Mouse (Mus musculus) CD4-positive, CD25-positive, alpha-beta regulatory T cell, adult 4 months (primary cell): ENCODE measurements around the gene Gm525. TPM values are rescaled to one million over a fixed set of nuclear protein-coding genes. Genes with fewer than 3 reads are reported as not detected.

Experiments
- ATAC-seq: one replicate; pipeline ENCODE4 v1.8.0; 2017
- polyA plus RNA-seq, 2 experiments: library from polyadenylated mRNA; unstranded; fragments of 100-300 nt; shearing (Covaris generic); gene quantifications; one replicate each; pipeline ENCODE4 v1.2.1; 2017

Gm525 gene
- polyA plus RNA-seq, 2 experiments from 2014 or later: not detected

- ATAC-seq: no peak
Measured at GRCm38 (mm10) chr11:89098083-89098835, 24.6 kb downstream of the Gm525 start.

DNA sequence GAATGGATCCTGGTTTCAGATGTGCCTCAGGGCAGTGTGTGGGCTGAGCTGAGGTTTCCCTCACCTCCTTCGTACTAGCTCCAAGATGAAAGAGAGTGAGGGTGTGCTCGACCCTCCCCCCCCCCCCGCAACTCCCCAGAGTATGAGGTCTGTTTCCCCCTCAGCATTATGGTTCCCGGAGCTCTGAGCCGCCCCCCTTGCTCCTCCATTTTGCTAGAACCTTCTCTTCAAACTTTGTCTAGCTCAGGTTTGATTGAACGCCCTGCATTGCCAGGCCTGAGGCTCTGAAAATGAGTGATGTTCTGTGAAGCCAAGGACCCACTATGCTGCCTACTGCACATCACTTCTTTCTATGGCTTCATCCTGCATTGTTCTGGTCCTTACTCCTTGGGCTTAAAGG lies 25.3 kb downstream of the Gm525 start:
- ATAC-seq: no peak

GRCm38 (mm10) chr11:89100403-89100802 lies 26.8 kb downstream of the Gm525 start:
- ATAC-seq: peak; percentile 94

DNA sequence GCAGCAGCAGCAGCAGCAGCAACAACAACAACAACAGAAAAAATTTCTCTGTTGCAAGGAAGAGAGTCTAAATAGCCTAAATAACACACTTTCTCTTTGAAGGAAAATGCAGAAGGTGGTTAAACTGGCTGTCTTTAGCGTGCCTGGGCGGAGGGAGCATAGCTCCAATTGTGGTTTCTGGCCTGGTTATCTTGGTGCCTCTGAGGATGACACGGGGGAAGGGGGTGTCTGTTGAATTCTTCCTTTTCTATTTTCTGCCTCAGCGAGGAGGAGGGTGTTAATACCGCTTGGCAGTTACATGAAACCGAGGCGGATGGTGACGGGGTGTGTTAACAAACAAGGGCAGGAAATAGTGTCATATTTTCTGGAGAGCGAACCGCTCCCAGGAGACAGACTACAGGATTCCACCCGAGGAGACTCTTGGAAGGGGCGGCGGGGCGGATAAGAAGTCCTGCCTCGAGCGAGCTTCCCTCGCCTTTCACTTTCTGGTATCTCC lies 27.2 kb downstream of the Gm525 start:
- ATAC-seq: peak; percentile 53

DNA sequence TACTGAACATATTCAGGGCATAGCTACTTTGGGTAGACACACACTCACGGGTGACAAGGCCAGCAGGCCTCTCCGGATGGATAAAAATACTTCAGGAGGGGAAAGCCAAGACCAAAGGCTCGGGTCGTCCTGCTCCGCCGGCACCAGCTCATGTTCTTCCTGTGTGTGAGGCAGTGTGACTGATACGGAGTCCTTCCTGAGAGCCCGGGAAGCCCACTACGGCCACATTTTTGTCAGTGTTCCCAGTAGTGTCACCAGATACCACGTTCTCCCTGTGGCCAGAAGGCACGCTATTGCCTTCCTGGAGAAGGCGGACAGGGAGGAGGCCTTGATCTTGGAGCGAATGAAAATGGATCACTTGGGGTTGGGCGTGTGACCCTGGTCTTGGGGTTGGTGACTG lies 29.5 kb downstream of the Gm525 start:
- ATAC-seq: no peak

DNA sequence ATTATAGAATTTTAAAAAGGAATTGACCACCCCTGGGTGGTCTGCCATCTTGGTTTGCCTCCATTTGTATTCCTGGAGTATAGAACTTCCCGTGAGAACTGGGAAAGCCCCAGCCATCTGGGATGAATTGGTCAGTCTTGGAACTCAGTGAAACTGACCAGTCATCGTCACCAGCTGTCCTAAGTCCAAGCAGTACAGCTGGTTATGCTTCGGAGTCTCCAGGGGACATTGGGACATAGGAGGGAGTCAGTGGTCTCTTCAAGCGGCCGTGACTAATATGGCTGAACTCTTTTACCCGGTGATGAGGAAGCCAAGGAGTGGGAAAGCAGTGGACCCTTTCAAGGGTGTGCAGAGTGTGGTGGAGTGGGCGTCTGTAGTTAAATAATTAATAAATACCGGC lies 31.6 kb downstream of the Gm525 start:
- ATAC-seq: no peak

GRCm38 (mm10) chr11:89105823-89106222 lies 32.2 kb downstream of the Gm525 start:
- ATAC-seq: no peak

DNA sequence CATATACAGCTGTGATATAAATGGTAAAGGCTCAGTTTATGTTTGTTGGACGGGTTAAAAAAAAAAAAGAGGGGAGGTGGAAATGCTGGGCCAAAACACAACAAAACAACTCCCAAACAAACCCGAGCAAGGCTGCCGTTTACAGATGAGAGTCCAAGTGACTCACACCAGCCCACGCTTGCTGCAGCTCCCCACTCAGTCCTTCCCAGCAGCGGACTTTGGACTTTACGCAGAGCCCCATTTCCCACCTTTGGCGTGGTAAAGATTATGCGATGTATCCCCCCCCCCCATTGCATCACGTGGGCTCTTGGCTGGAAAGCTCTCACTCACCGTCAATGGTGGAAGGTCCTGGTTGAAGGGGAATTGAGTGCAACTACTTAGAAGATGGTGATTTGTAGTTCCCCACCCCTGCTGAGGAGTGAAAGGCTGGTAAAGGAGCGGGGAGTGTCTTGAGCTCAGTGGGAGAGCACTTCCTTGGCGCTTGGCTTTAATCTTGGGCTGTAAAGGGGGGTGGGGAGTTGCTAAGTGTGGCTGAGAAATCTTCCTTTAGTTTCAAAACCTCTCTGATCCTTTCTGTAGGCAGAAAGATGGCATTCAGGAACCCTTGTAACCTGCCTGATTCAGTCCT lies 33.7 kb downstream of the Gm525 start:
- ATAC-seq: no peak

- no peak for ATAC-seq
Measured at GRCm38 (mm10) chr11:89124411-89124810, 50.8 kb downstream of the Gm525 start.

DNA sequence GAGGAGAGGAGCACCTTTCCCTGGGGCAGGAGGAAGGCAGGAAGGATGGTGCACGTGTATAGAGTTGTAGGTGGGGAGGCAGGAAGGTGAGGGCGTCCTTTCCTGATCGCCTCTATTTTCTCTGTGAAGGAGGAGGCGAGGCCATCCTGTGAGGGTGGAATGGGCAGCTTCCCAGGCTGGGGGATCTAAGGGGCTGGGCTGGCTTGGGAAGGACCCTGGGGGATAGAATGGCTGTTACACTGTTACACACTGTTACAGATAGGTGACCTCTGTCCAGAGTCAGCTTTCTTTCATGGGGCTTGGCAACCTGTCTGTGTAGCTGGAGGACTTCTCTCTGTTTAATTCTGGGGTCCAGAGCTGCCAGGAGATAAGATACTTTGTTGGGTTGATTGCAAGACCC lies 57.2 kb downstream of the Gm525 start:
- no peak for ATAC-seq

DNA sequence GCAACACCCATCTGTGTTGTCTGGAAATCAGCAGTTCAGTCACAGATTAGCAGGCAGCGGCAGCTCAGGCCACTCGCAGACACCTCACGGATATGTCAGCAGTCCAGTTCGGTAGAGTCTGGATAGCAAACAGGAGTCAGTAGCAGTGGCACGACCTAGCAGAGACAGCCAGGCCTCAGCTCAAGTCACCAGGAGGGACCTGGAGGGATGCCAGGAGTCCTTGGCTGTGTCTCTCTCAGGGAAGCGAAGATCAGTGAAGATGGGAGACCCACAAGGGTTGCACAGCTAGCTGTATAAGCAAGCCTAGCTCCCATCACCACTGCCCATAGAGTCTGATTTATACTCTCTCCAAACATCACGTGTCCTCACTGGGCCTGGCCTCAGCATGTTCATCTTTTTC lies 58.8 kb downstream of the Gm525 start:
- no peak for ATAC-seq

- ATAC-seq: no peak
Measured at GRCm38 (mm10) chr11:89134211-89134610, 60.6 kb downstream of the Gm525 start.

DNA sequence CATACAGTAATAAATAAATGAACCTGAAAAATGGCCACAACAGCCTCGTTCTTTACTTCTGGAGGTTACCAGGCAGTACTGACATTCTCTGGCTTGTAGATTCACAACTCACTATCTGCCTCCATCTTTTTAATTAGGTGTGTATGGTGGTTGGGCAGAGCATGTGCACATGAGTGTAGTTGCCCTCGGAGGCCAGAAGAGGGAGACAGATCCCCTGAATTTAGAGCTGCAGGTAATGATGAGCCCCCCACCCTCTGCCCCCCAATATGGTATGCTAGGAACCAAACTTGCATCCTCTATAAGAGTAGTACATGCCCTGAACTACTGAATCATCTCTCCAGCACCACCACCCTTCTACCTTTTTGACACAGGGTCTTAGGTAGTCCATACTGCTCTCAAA lies 64.3 kb downstream of the Gm525 start:
- no peak for ATAC-seq

Other genes with a start within 250 kb of the Gm525 start
- 1 to 10 TPM; 1.3 to 1.6 TPM for gene Akap1, start 209.3 kb upstream of the Gm525 start, polyA plus RNA-seq
- 10 to 100 TPM; 13.7 to 19.0 TPM for gene Scpep1, start 118.4 kb upstream of the Gm525 start, polyA plus RNA-seq
- not detected for gene Elobl, start 106.9 kb upstream of the Gm525 start, polyA plus RNA-seq
- 1 to 10 TPM; 6.0 to 9.6 TPM for gene Coil, start 103.6 kb upstream of the Gm525 start, polyA plus RNA-seq
- 10 to 100 TPM; 14.0 to 25.6 TPM for gene Trim25, start 74.5 kb upstream of the Gm525 start, polyA plus RNA-seq
- 1 to 10 TPM; 4.6 to 7.3 TPM for gene Dgke, start 7.0 kb upstream of the Gm525 start, polyA plus RNA-seq
- not detected for gene Nog, start 228.5 kb downstream of the Gm525 start, polyA plus RNA-seq